Mouse (Mus musculus) kidney, embryonic 14.5 days (tissue): ENCODE measurements around the gene Pdpk1. TPM values are rescaled to one million over a fixed set of nuclear protein-coding genes. Genes with fewer than 3 reads are reported as not detected.
A peak's percentile ranks its signal among the peaks of the same experiment; 100 is the strongest.

Source experiments
- ATAC-seq: fragments of 200-750 bp; cut with Nextera tagmentation; 2 replicates; pipeline ENCODE4 v1.8.0; 2017; ENCODE audit warnings: moderate number of reproducible peaks, mild to moderate bottlenecking, moderate TSS enrichment, moderate library complexity; ENCODE audit not compliant: low FRiP score, low TSS enrichment
- H3K27ac ChIP-seq: fragments of 300-500 bp; sonication (generic); 2 replicates; pipeline ENCODE4 v1.5.1; 2014; ENCODE audit warnings: low read depth, mild to moderate bottlenecking, low read length, moderate library complexity, mixed read lengths
- H3K27me3 ChIP-seq: fragments of 300-500 bp; sonication (generic); 2 replicates; pipeline ENCODE4 v1.6.1; 2014; ENCODE audit warnings: mild to moderate bottlenecking, low read length; ENCODE audit not compliant: control insufficient read depth, insufficient read depth
- H3K36me3 ChIP-seq: fragments of 300-500 bp; sonication (generic); 2 replicates; pipeline ENCODE4 v1.6.1; 2014; ENCODE audit warnings: low read length, mixed read lengths; ENCODE audit not compliant: control insufficient read depth, insufficient read depth
- H3K4me1 ChIP-seq: fragments of 300-500 bp; sonication (generic); 2 replicates; pipeline ENCODE4 v1.6.1; 2014; ENCODE audit warnings: low read length, mixed read lengths; ENCODE audit not compliant: control insufficient read depth, insufficient read depth
- H3K4me2 ChIP-seq: fragments of 300-500 bp; sonication (generic); replicated peaks from 2 replicates; pipeline ENCODE4 v1.6.1; 2014; ENCODE audit warnings: low read depth, mild to moderate bottlenecking, low read length
- H3K4me3 ChIP-seq: fragments of 300-500 bp; sonication (generic); 2 replicates; pipeline ENCODE4 v1.5.1; 2014; ENCODE audit warnings: mild to moderate bottlenecking, low read length
- H3K9ac ChIP-seq: fragments of 300-500 bp; sonication (generic); 2 replicates; pipeline ENCODE4 v1.6.1; 2014; ENCODE audit warnings: low read depth, mild to moderate bottlenecking, low read length, moderate library complexity
- H3K9me3 ChIP-seq: fragments of 300-500 bp; sonication (generic); 2 replicates; pipeline ENCODE4 v1.6.1; 2016; ENCODE audit warnings: low read length; ENCODE audit not compliant: control insufficient read depth
- WGBS: fragments of 180-500 bp; shearing (Covaris S2); extraction: QIAGEN DNeasy Blood & Tissue Kit; methylation state at CpG from one replicate; pipeline ENCODE4 v1.1.7; 2014; 5-methylcytosine and 5-hydroxymethylcytosine counted together
- polyA plus RNA-seq: library from polyadenylated mRNA; unstranded; fragments of >200 nt; fragmentation: Nextera tagmentation; extraction: Ambion mirVana; gene quantifications from 2 replicates; pipeline ENCODE4 v1.2.1, GENCODE M21; 2014

Gene Pdpk1
- polyA plus RNA-seq, 1 experiment from 2014 or later: 44.0 TPM

- Histone ChIP-seq H3K9me3 (no peaks in the 10 kb centered on the region), H3K4me3 (no peak overlapping the region), H3K4me2 (no peak overlapping the region), H3K27me3 (no peaks in the 10 kb centered on the region), H3K27ac (no peak overlapping the region), H3K4me1 (peaks cover 4% of the 10 kb centered on the region), H3K9ac (no peak overlapping the region), H3K36me3 (peaks cover 27% of the 10 kb centered on the region)
- no peak for ATAC-seq
- WGBS: 78% methylated on average over 2 of the region's 2 CpGs
Measured at GRCm38 (mm10) chr17:24077101-24077500, 73.6 kb downstream of the Pdpk1 start.

DNA sequence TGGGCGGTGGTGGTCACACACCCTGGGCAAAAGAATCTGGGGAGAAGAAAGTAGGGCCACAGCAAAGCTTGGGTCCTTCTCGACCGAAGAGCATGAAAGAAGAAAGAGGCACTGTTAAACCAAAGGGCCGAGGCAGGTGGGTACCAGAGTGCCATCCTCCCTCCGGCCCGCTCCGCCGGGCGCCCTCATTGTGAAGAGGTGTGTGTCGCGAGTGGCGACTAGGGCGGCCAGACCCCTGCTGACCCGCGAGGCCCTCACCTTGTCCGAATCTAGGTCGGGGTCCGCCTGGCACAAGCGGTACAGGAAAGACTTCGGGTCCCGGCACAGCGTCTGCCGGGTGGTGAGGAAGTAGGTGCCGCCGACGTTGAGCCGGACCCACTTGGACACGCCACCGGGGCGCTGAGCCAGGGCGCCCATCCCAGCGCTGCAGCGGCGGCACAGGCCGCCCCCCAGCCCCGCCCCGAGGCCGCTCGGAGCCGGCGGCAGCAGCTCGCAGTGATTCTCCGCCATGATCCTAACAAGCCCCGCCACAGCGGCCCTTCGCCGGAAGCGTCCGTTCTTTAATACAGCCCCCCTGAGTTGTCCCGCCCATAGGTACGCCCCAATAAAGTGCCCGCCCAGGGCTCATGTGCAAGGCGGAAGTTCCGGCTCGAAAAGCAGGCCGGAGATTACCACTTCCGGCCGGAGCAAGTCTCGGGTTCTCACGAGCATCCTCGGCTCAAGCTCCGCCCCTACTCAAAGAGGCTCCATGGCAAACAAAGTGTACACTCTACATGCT, 77.6 kb downstream of the Pdpk1 start, which contains the start of gene Kctd5:
Gene Kctd5, minus strand, starts transcription at position 567 of the 778 bp plus-strand sequence.
- ATAC-seq: peak; percentile 99
- Histone ChIP-seq H3K4me1 (peaks cover 11% of the 10 kb centered on the region), H3K36me3 (peaks cover 9% of the 10 kb centered on the region), H3K4me3 (peak within 1 kb of the TSS; percentile 98), H3K9ac (peak within 1 kb of the TSS; percentile 93), H3K27ac (peak within 1 kb of the TSS; percentile 74), H3K4me2 (peak within 1 kb of the TSS; percentile 79), H3K9me3 (no peaks in the 10 kb centered on the region), H3K27me3 (no peaks in the 10 kb centered on the region)
- WGBS: under 1% methylated on average over 61 of the region's 62 CpGs

DNA sequence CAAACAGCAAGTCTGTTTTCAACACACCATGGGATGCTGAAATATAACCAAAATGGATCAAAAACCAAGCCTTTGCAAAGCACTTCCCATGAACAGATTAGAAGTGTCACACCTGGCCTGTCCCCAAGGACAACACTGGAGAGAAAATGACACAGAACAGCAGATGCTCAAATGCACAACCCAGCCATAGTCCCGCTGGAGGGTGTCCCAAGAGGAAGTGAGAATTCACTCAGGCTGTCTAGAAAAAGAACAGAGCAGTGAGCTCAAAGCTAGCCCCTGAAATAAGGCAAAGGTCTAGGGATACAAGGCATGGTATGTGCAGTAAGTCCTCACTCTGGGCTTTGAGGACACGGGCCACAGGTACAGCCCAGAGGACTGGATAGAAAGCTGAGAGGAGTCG, 81.2 kb downstream of the Pdpk1 start:
- H3K27ac ChIP-seq: no peak overlapping the region
- H3K9me3 ChIP-seq: no peaks in the 10 kb centered on the region
- peaks cover 11% of the 10 kb centered on the region for H3K4me1 ChIP-seq
- H3K9ac ChIP-seq: no peak overlapping the region
- H3K27me3 ChIP-seq: no peaks in the 10 kb centered on the region
- ATAC-seq: no peak
- no peak overlapping the region for H3K4me3 ChIP-seq
- 90% methylated on average over 3 of the region's 3 CpGs for WGBS
- no peak overlapping the region for H3K4me2 ChIP-seq
- H3K36me3 ChIP-seq: peaks cover 9% of the 10 kb centered on the region

DNA sequence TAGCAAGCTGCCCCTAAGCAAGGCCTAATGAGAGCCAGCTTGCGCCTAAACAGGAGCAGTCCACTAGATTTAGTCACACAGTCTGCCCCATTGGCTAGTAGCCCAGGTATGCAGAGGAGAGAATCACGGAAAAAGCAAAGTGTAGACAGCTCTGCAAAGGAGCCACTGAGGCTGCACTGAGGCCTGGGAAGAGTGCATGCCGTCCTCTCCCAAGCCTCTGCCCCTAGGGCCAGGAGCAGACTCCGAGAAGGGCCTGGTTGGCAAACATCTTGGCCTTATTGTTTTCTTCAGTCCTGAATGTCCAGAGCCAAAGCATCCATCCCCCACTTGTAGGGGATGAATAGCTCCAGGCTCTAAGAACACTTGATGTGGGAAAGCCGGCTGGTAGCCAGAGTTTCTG, 82.5 kb downstream of the Pdpk1 start:
- Histone ChIP-seq H3K4me3 (no peak overlapping the region), H3K27me3 (no peaks in the 10 kb centered on the region), H3K36me3 (peaks cover 9% of the 10 kb centered on the region), H3K27ac (no peak overlapping the region), H3K9me3 (no peaks in the 10 kb centered on the region), H3K9ac (no peak overlapping the region), H3K4me1 (peaks cover 11% of the 10 kb centered on the region), H3K4me2 (no peak overlapping the region)
- 92% methylated on average over 5 of the region's 5 CpGs for WGBS
- ATAC-seq: no peak

GRCm38 (mm10) chr17:24062459-24063155, 88.1 kb downstream of the Pdpk1 start:
- H3K36me3 ChIP-seq: peaks cover 30% of the 10 kb centered on the region
- no peak for ATAC-seq
- WGBS: 83% methylated on average over 4 of the region's 4 CpGs

GRCm38 (mm10) chr17:24057730-24058245, 92.9 kb downstream of the Pdpk1 start:
- H3K27ac ChIP-seq: no peak overlapping the region
- no peak for ATAC-seq
- H3K4me3 ChIP-seq: no peak overlapping the region
- H3K4me1 ChIP-seq: peaks cover 2% of the 10 kb centered on the region; the same call in 1 of the 2 replicates
- no peaks in the 10 kb centered on the region for H3K9me3 ChIP-seq
- WGBS: 93% methylated on average over 5 of the region's 5 CpGs
- peaks cover 68% of the 10 kb centered on the region for H3K36me3 ChIP-seq
- H3K9ac ChIP-seq: no peak overlapping the region
- H3K4me2 ChIP-seq: no peak overlapping the region
- H3K27me3 ChIP-seq: no peaks in the 10 kb centered on the region

More at GRCm38 (mm10) chr17:24062459-24063155, 88.1 kb downstream of the Pdpk1 start:
- Histone ChIP-seq H3K27ac (no peak overlapping the region), H3K4me2 (no peak overlapping the region), H3K9me3 (no peaks in the 10 kb centered on the region), H3K9ac (no peak overlapping the region), H3K4me1 (peaks cover 2% of the 10 kb centered on the region; the same call in 1 of the 2 replicates), H3K27me3 (no peaks in the 10 kb centered on the region), H3K4me3 (no peak overlapping the region)

DNA sequence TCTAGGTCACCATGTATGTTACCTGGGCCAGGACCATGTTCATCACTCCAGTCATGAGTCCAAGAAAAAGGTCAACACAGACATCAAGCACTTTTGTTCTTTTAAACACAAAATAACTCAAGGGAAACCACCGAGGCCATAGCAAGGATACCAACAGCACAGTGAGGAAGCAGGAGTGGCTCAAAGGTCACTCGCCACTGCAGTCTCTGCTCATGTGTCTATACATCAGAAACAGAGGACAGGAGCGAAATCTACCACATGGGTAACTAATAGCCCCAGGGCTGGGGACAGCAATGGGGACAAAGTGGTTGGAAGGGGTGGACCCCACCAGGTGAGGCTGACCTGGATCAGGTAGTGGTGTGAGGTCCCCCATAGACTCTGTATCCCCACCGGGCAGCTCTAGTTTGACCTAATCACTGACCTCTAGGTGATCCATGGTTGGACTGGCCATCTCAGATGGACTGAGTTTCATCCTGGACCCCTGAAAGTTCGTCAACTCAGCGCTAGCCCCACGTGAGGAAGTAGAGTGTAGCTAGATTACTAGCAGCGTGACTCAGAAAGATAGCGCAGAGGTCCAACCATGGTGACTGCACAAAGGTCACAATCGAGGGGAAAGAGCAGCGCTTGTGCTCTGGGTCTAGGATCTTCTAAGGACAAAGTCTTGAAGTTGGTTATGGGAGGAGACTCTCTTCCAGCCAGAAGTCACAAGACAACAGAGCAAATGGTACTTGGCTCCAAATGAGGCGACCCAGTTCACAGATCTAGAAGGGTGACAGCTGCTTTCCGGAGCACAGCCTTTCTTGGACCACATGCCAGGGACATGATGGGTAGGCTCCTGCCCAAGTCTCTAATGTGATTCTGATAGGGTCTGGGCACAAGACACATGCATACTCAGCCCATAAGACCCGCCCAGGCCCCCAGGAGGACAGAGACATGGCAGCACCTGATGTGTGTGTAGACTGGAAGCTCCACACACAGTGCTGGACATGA, 93.8 kb downstream of the Pdpk1 start:
- no peaks in the 10 kb centered on the region for H3K4me1 ChIP-seq
- H3K9ac ChIP-seq: no peak overlapping the region
- no peaks in the 10 kb centered on the region for H3K9me3 ChIP-seq
- no peak for ATAC-seq
- no peak overlapping the region for H3K27ac ChIP-seq
- H3K36me3 ChIP-seq: peaks cover 75% of the 10 kb centered on the region
- H3K4me2 ChIP-seq: no peak overlapping the region
- 95% methylated on average over 14 of the region's 14 CpGs for WGBS
- H3K27me3 ChIP-seq: no peaks in the 10 kb centered on the region
- H3K4me3 ChIP-seq: no peak overlapping the region

GRCm38 (mm10) chr17:24049008-24049407, 101.7 kb downstream of the Pdpk1 start:
- Histone ChIP-seq H3K27ac (no peak overlapping the region), H3K4me3 (no peak overlapping the region), H3K36me3 (peaks cover 52% of the 10 kb centered on the region), H3K27me3 (no peaks in the 10 kb centered on the region), H3K4me1 (no peaks in the 10 kb centered on the region), H3K9me3 (no peaks in the 10 kb centered on the region), H3K9ac (no peak overlapping the region), H3K4me2 (no peak overlapping the region)
- 93% methylated on average over 8 of the region's 8 CpGs for WGBS
- ATAC-seq: no peak
